Mouse (Mus musculus) liver, adult 10 weeks (tissue): ENCODE measurements around the gene Olfr731. TPM values are rescaled to one million over a fixed set of nuclear protein-coding genes. Genes with fewer than 3 reads are reported as not detected.

Experiments used
- polyA plus RNA-seq: library from polyadenylated mRNA; stranded (reverse); fragments of 350-450 nt; fragmentation: Illumina TruSeq; extraction: RNeasy Lipid Tissue Mini Kit (QIAGEN cat#74804); gene quantifications from one replicate; pipeline ENCODE4 v1.2.3, GENCODE M21; 2014; ENCODE audit warnings: low read depth, low replicate concordance

The Olfr731 gene
- polyA plus RNA-seq: not detected

DNA sequence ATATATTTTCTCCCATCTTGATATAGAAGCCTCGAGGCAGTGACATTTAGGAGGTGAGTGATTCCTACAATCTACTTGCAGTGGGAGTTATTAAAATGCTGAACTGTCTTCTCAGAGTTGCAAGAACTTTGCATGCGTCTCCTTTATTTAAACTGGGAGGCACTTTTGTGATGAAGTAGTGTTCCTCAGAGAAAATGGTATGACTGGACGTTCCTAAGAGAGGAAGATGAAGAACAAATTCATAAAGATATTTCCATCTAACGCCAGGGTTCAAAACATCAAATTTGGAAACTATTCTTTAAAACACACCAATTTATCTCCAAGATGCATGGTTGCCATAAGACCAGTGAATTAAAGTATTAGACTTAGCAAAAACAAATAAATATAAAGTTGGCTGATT, at the start of gene Olfr731:
Gene Olfr731, minus strand, starts transcription at position 101 of the 400 bp plus-strand sequence.

DNA sequence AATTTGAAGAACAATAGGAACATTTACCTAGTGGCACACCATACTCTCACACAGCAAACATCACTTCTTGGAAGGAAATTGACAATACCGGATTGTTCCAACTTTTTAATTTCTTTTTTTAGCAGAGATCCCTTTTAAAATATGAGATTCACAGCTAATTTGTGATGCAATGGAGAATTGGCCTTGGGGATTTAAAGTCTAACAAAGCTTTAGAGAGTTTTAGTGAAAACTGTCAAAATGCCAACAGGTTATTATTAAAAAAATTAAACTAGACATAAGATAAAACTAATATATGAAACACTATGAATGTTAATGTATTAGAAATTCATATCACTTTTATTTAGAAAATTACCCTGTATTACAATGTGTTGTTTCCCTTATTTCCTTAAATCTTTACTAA, 42.4 kb upstream of the Olfr731 start, which contains the start of gene Olfr732:
Gene Olfr732, minus strand, starts transcription at position 101 of the 400 bp plus-strand sequence.

DNA sequence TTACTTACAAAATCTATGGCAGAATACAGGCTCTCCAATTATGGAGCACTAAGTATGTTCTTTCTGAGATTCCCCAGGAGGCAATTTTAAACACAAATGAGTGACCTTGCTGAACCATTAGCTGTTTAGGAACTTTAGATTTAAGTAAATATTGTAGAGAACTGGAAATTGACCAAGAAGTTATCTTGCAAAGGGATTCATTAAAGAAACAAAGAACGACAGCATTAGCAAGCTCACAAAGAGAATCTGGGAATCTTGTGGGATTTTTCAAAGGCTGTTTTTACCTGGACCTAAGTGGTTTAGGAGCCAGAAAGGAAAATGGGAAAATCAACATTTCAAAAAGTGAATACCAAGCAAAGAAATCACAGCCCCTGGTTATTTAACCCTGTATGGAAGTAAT, 53.6 kb downstream of the Olfr731 start, which contains the start of gene Olfr730:
Gene Olfr730, minus strand, starts transcription at position 101 of the 400 bp plus-strand sequence.

Other genes with a start within 250 kb of the Olfr731 start
- gene Olfr725, start 201.5 kb downstream of the Olfr731 start, polyA plus RNA-seq: not detected
- not detected for gene Olfr726, start 150.9 kb downstream of the Olfr731 start, polyA plus RNA-seq
- not detected for gene Olfr727, start 118.7 kb downstream of the Olfr731 start, polyA plus RNA-seq
- not detected for gene Olfr728, start 99.2 kb downstream of the Olfr731 start, polyA plus RNA-seq
- not detected for gene Olfr729, start 89.0 kb downstream of the Olfr731 start, polyA plus RNA-seq
- not detected for gene Olfr730, start 53.7 kb downstream of the Olfr731 start, polyA plus RNA-seq
- not detected for gene Olfr732, start 42.3 kb upstream of the Olfr731 start, polyA plus RNA-seq
- gene Olfr733, start 59.7 kb upstream of the Olfr731 start, polyA plus RNA-seq: not detected
- not detected for gene Olfr734, start 84.9 kb upstream of the Olfr731 start, polyA plus RNA-seq
- not detected for gene Olfr735, start 107.0 kb upstream of the Olfr731 start, polyA plus RNA-seq
- gene Tlr11, start 116.0 kb upstream of the Olfr731 start, polyA plus RNA-seq: 0.42 TPM
- gene Olfr736, start 139.3 kb upstream of the Olfr731 start, polyA plus RNA-seq: not detected
- gene Olfr738, start 165.7 kb upstream of the Olfr731 start, polyA plus RNA-seq: not detected
- gene Olfr739, start 176.8 kb upstream of the Olfr731 start, polyA plus RNA-seq: not detected
- gene Olfr740, start 203.7 kb upstream of the Olfr731 start, polyA plus RNA-seq: not detected
- gene Olfr741, start 230.9 kb upstream of the Olfr731 start, polyA plus RNA-seq: not detected